Mouse (Mus musculus): Measurements from ENCODE around the gene Sowaha. TPM values are rescaled to one million over a fixed set of nuclear protein-coding genes. Genes with fewer than 3 reads are reported as not detected.

Sowaha gene
- polyA plus RNA-seq, 1 experiment: 56.1 TPM

DNA sequence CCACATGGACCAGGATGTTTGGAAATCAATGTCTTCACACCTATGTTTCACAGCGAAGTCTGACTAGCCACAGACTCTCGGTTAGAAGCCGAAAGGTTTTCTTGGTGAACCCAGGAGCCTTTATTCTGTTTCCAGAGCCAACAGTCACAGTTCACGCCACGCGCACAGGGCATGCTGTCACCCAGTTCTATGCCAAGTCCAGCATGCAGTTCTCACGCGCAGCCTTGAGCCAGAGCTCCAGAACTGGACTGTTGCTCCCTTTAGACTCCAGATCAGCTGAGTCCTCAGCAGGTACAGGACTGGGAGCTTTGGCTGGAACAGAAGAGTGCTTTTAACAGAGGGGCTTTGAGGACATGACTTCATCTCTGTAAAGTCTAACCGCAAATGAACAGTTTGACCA is 27.7 kb downstream of the Sowaha start:
- H3K27ac ChIP-seq (ENCODE audit: insufficient read depth, low read length): no peak overlapping the region
- no peak overlapping the region for H3K4me3 ChIP-seq (ENCODE audit: insufficient read depth, low read length)
- no peaks in the 10 kb centered on the region for H3K4me1 ChIP-seq (ENCODE audit: control insufficient read depth, insufficient read depth, low read length)
- no peak for TF ChIP-seq POLR2A (IDR thresholded peaks at IDR 0.05; ENCODE audit: extremely low read depth, insufficient read depth, low read length)
- TF ChIP-seq CTCF (IDR thresholded peaks at IDR 0.05; ENCODE audit: extremely low read depth, insufficient read depth, low read length): no peak

DNA sequence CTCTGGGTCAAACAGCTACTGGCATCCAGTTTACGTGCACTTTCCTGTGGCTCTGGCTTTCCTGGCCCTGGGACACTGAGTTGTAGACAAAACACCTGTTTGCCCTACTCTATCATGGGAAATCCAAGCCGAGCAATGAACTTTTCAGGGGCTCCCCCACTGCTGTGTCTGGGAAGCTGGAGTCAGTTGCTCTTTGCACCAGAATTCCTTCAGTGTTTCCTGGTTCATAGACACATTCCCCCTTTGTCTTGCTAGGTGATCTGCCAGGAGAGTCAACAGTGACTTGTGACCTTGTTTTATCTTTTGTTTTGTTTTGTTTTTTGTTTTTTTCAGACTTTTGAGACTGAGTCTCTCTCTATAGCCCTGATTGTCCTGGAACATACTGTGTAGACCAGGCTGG is 28.7 kb downstream of the Sowaha start:
- Histone ChIP-seq H3K4me1 (ENCODE audit: control insufficient read depth, insufficient read depth, low read length) (no peaks in the 10 kb centered on the region), H3K4me3 (ENCODE audit: insufficient read depth, low read length) (no peak overlapping the region), H3K27ac (ENCODE audit: insufficient read depth, low read length) (no peak overlapping the region)
- TF ChIP-seq CTCF (IDR thresholded peaks at IDR 0.05; ENCODE audit: extremely low read depth, insufficient read depth, low read length): no peak

- Histone ChIP-seq H3K27ac (ENCODE audit: insufficient read depth, low read length) (no peak overlapping the region), H3K4me1 (ENCODE audit: control insufficient read depth, insufficient read depth, low read length) (no peaks in the 10 kb centered on the region), H3K4me3 (ENCODE audit: insufficient read depth, low read length) (no peak overlapping the region)
- TF ChIP-seq CTCF (IDR thresholded peaks at IDR 0.05; ENCODE audit: extremely low read depth, insufficient read depth, low read length): no peak
- no peak for TF ChIP-seq POLR2A (IDR thresholded peaks at IDR 0.05; ENCODE audit: extremely low read depth, insufficient read depth, low read length)
Observed at GRCm38 (mm10) chr11:53450070-53450705, 29.9 kb downstream of the Sowaha start.

- Histone ChIP-seq H3K4me3 (ENCODE audit: insufficient read depth, low read length) (no peak overlapping the region), H3K27ac (ENCODE audit: insufficient read depth, low read length) (no peak overlapping the region), H3K4me1 (ENCODE audit: control insufficient read depth, insufficient read depth, low read length) (no peaks in the 10 kb centered on the region)
- TF ChIP-seq CTCF (IDR thresholded peaks at IDR 0.05; ENCODE audit: extremely low read depth, insufficient read depth, low read length): no peak
- TF ChIP-seq POLR2A (IDR thresholded peaks at IDR 0.05; ENCODE audit: extremely low read depth, insufficient read depth, low read length): no peak
Observed at GRCm38 (mm10) chr11:53448529-53448928, 31.5 kb downstream of the Sowaha start.

DNA sequence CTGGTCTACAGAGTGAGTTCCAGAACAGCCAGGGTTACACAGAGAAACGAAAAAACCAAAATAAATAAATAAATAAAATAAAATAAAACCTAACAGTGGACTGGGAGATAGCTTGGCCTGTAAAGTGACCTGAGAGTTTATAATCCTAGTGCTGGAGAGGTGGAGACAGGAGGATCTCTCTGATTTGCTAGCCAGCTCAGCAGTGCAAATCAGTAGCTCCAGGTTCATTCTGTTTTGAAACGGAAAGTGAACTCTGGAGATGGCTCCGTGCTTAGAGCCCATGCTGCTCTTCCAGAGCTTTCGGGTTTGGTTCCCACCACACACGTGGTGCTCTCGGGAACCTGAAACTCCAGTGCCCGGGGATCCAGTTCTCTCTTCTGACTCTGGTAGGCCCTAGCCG is 32.1 kb downstream of the Sowaha start:
- Histone ChIP-seq H3K4me1 (ENCODE audit: control insufficient read depth, insufficient read depth, low read length) (no peaks in the 10 kb centered on the region), H3K27ac (ENCODE audit: insufficient read depth, low read length) (no peak overlapping the region), H3K4me3 (ENCODE audit: insufficient read depth, low read length) (no peak overlapping the region)
- TF ChIP-seq CTCF (IDR thresholded peaks at IDR 0.05; ENCODE audit: extremely low read depth, insufficient read depth, low read length) (no peak), POLR2A (IDR thresholded peaks at IDR 0.05; ENCODE audit: extremely low read depth, insufficient read depth, low read length) (no peak)

GRCm38 (mm10) chr11:53446183-53446582 is 33.9 kb downstream of the Sowaha start:
- no peak overlapping the region for H3K4me3 ChIP-seq (ENCODE audit: insufficient read depth, low read length)
- no peaks in the 10 kb centered on the region for H3K4me1 ChIP-seq (ENCODE audit: control insufficient read depth, insufficient read depth, low read length)
- TF ChIP-seq CTCF (IDR thresholded peaks at IDR 0.05; ENCODE audit: extremely low read depth, insufficient read depth, low read length): no peak
- no peak for TF ChIP-seq POLR2A (IDR thresholded peaks at IDR 0.05; ENCODE audit: extremely low read depth, insufficient read depth, low read length)
- H3K27ac ChIP-seq (ENCODE audit: insufficient read depth, low read length): no peak overlapping the region

- Histone ChIP-seq H3K4me1 (ENCODE audit: control insufficient read depth, insufficient read depth, low read length) (no peaks in the 10 kb centered on the region), H3K4me3 (ENCODE audit: insufficient read depth, low read length) (no peak overlapping the region), H3K27ac (ENCODE audit: insufficient read depth, low read length) (no peak overlapping the region)
- TF ChIP-seq CTCF (IDR thresholded peaks at IDR 0.05; ENCODE audit: extremely low read depth, insufficient read depth, low read length): no peak
- no peak for TF ChIP-seq POLR2A (IDR thresholded peaks at IDR 0.05; ENCODE audit: extremely low read depth, insufficient read depth, low read length)
Observed at GRCm38 (mm10) chr11:53445562-53445961, 34.5 kb downstream of the Sowaha start.

- TF ChIP-seq POLR2A (IDR thresholded peaks at IDR 0.05; ENCODE audit: extremely low read depth, insufficient read depth, low read length) (no peak), CTCF (IDR thresholded peaks at IDR 0.05; ENCODE audit: extremely low read depth, insufficient read depth, low read length) (peak; percentile 43)
- H3K4me1 ChIP-seq (ENCODE audit: control insufficient read depth, insufficient read depth, low read length): no peaks in the 10 kb centered on the region
- no peak overlapping the region for H3K4me3 ChIP-seq (ENCODE audit: insufficient read depth, low read length)
- no peak overlapping the region for H3K27ac ChIP-seq (ENCODE audit: insufficient read depth, low read length)
Observed at GRCm38 (mm10) chr11:53443861-53444260, 36.2 kb downstream of the Sowaha start.

DNA sequence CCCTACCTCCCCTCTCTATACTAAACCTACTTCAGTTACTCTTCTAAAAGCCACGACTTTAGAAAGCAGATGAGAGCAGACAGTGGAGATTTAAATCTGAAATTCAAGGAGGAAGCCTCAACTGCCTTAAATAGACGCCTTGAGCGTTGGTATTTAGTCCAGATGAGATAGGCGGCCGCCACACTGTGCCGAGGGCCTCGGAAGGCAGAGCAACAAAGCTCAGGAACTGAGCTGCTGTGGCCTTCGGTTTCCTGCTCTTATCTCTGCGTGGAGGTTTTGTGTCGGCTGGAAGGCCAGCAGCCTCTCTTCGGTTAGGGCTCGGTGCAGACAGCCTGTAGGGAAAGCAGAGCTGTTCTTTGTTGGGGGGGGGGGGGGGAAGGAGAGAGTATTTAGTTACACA is 38.2 kb downstream of the Sowaha start:
- TF ChIP-seq POLR2A (IDR thresholded peaks at IDR 0.05; ENCODE audit: extremely low read depth, insufficient read depth, low read length) (no peak), CTCF (IDR thresholded peaks at IDR 0.05; ENCODE audit: extremely low read depth, insufficient read depth, low read length) (no peak)
- Histone ChIP-seq H3K27ac (ENCODE audit: insufficient read depth, low read length) (no peak overlapping the region), H3K4me3 (ENCODE audit: insufficient read depth, low read length) (no peak overlapping the region), H3K4me1 (ENCODE audit: control insufficient read depth, insufficient read depth, low read length) (no peaks in the 10 kb centered on the region)

DNA sequence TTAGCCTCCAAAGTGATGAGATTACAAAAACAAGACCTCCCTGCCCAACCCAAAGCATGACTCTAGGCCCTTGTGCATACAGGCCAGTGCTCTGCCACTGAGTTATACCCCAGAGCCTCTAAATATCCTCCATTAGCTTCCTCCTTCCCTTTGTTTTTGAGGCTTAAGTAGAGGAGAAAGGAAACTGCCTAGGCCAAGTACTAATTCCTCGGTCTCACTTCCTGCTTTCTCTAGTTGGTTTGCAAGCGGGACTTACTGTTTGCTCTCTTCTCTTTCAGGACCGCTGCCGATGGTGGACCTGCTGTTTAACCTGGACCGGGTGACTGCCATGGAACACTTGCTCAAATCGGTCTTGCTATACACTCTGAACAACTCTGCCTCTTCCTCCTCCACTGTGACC is 43.7 kb downstream of the Sowaha start:
- peaks cover 3% of the 10 kb centered on the region for H3K4me1 ChIP-seq (ENCODE audit: control insufficient read depth, insufficient read depth, low read length)
- no peak overlapping the region for H3K27ac ChIP-seq (ENCODE audit: insufficient read depth, low read length)
- no peak overlapping the region for H3K4me3 ChIP-seq (ENCODE audit: insufficient read depth, low read length)
- TF ChIP-seq POLR2A (IDR thresholded peaks at IDR 0.05; ENCODE audit: extremely low read depth, insufficient read depth, low read length) (no peak), CTCF (IDR thresholded peaks at IDR 0.05; ENCODE audit: extremely low read depth, insufficient read depth, low read length) (no peak)
